Mouse (Mus musculus) bone marrow, adult 2 months (tissue): Measurements from ENCODE around the gene Ttll1.

Source experiments
- CTCF ChIP-seq: fragments of 200-500 bp; IDR thresholded peaks from 2 replicates; pipeline ENCODE4 v1.5.1; 2011; ENCODE audit warnings: low read length, control low read depth; ENCODE audit not compliant: control insufficient read depth, insufficient read depth
- POLR2A ChIP-seq: fragments of 200-500 bp; IDR thresholded peaks from 2 replicates; pipeline ENCODE4 v1.6.1; 2011; ENCODE audit warnings: low read depth, mild to moderate bottlenecking, control low read depth, low read length, borderline replicate concordance; ENCODE audit not compliant: control insufficient read depth

DNA sequence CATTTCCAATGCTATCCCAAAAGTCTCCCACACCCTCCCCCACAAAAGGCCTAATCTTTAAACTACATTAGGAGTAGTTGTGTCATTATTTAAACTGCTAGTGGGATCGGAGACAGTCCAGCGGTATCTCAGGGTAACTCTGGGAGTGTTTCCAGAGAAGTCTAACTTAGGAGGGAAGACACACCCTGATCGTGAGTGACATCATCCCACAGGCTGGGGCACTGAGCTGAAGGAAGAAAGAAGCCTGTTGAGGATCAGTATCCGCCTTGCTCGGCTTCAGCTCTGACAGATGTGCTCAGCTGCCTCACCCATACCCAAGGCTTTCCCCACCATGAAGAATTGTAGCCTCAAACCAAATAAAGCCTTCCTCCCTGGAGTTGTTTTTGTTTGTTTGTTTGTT lies 18.8 kb downstream of the Ttll1 start:
- TF ChIP-seq CTCF (no peak), POLR2A (no peak)
